Mouse (Mus musculus) c-Kit-negative CD71-positive TER-119-positive erythroid progenitor cells, embryonic 14.5 days (primary cell): ENCODE data around the gene Frs2.
A peak's percentile ranks its signal among the peaks of the same experiment; 100 is the strongest.
"Not testable (repeated sequence)": the region's sequence is repeated elsewhere in the genome, so short reads cannot be mapped to it uniquely, and the experiment has no call there.

Experiments
- DNase-seq: peaks from one replicate; pipeline ENCODE4 v3.0.0-alpha.2; 2013; ENCODE audit warnings: low read depth, low spot score

Frs2 gene

GRCm38 (mm10) chr10:117043497-117044166, 104.7 kb downstream of the Frs2 start:
- DNase-seq, result not testable (repeated sequence)

DNA sequence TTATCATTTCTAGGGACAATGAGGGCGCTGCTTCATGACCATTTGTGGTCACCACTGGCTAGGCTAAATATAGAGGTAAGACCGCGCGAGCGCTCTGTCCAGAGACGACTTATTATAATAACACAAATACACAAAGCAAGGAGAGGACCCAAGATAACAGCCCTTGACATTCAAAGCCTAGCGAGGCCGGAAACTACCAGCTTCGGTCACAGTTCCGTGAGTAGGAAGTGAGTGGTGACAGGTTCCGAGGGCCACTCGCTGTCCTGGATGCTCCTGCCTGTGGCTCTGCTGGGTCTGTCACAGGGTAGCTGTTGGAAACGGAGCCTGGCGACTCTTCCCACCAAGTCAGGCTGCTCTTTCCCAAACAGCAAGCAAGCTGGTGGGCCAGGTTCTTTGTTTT, 106.0 kb downstream of the Frs2 start:
- no peak for DNase-seq

DNA sequence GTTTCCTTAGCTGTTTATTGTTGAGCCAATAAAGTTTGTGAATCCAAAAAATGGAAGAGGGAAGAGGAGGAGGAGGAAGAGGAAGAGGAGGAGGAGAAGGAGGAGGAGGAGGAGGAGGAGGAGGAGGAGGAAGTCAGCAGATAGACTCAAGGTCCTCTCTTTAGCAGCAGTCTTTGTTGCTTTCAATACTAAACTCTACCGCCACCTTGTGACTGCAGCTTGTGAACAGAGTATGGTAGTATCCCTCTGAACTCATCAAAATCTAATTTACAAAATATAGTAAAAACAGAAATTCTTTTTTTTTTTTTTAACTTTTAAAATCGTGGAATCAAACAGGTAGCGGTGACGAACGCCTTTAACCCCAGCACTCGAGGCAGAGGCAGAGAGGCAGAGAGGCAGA, 108.0 kb downstream of the Frs2 start:
- no peak for DNase-seq

- peak; percentile 42 for DNase-seq
Measured at GRCm38 (mm10) chr10:117033785-117034184, 114.5 kb downstream of the Frs2 start.

DNA sequence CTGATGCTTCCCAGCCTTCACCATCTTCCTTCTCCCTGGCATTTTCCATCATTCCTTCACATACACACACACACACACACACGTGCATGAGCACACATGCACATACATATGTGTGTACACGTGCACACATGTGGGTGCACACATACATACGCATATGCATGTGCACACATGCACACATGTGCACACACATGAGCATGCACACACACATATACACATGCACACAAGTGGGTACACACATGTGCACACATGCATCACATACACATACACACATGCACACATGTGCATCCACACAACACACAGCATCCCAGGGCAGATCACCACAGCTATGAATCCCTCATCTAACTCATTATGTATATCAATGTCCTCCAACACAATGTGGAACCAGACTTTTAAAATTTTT, 117.2 kb downstream of the Frs2 start:
- DNase-seq, result no peak

GRCm38 (mm10) chr10:117026176-117026575, 122.2 kb downstream of the Frs2 start:
- DNase-seq, result no peak

GRCm38 (mm10) chr10:117025776-117026175, 122.6 kb downstream of the Frs2 start:
- not testable (repeated sequence) for DNase-seq

DNA sequence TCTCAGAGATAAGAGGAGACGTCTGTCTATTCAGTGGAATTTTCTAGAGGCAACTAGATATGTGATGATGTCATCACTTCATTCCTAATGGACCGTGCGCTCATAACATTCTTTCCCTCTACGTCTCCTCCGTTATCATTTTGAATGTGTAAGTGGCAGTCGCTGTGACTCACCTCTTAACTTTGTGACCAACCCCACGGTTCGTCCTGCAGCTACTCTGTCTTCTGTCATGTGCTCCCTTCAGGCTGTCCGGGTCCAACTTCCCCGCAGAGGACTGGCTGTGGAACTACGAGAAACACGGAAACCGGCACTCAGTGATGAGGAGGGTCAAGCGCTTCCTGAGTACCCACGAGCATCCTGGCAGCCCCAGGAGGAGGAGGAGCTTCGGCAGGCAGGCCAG, 124.6 kb downstream of the Frs2 start:
- no peak for DNase-seq

- DNase-seq, result no peak
Measured at GRCm38 (mm10) chr10:117021020-117021754, 127.1 kb downstream of the Frs2 start.
